Mouse (Mus musculus) layer of hippocampus, adult 18-20 months (tissue): ENCODE measurements around the gene Mansc1. TPM values are rescaled to one million over a fixed set of nuclear protein-coding genes. Genes with fewer than 3 reads are reported as not detected.

ENCODE experiments used
- DNase-seq, 2 experiments: peaks; one replicate each; pipeline ENCODE4 v3.0.0; 2022; ENCODE audit warnings: low spot score in 2 of 2
- total RNA-seq, 2 experiments: library from RNA; stranded (reverse); gene quantifications; 2 replicates each; pipeline ENCODE4 v1.2.3; 2021

The Mansc1 gene
- total RNA-seq, 2 experiments from 2014 or later: 8.2 to 8.8 TPM

GRCm38 (mm10) chr6:134601130-134601529, 31.2 kb downstream of the Mansc1 start:
- no peak for DNase-seq

- DNase-seq: no peak
Measured at GRCm38 (mm10) chr6:134599239-134599638, 33.0 kb downstream of the Mansc1 start.

- no peak for DNase-seq
Measured at GRCm38 (mm10) chr6:134597651-134598229, 34.5 kb downstream of the Mansc1 start.

GRCm38 (mm10) chr6:134594569-134595442, 37.5 kb downstream of the Mansc1 start:
- DNase-seq: no peak

GRCm38 (mm10) chr6:134591614-134592013, 40.7 kb downstream of the Mansc1 start:
- DNase-seq: no peak

GRCm38 (mm10) chr6:134586241-134586640, 46.0 kb downstream of the Mansc1 start:
- DNase-seq: no peak

- DNase-seq: no peak
Measured at GRCm38 (mm10) chr6:134584616-134585015, 47.7 kb downstream of the Mansc1 start.

GRCm38 (mm10) chr6:134582110-134582509, 50.2 kb downstream of the Mansc1 start:
- no peak for DNase-seq

GRCm38 (mm10) chr6:134579506-134579905, 52.8 kb downstream of the Mansc1 start:
- no peak for DNase-seq

- no peak for DNase-seq
Measured at GRCm38 (mm10) chr6:134578039-134578438, 54.2 kb downstream of the Mansc1 start.

GRCm38 (mm10) chr6:134575288-134575741, 57.0 kb downstream of the Mansc1 start:
- no peak for DNase-seq

GRCm38 (mm10) chr6:134567986-134568556, 64.2 kb downstream of the Mansc1 start:
- no peak for DNase-seq

GRCm38 (mm10) chr6:134566818-134567485, 65.3 kb downstream of the Mansc1 start, which contains the start of gene Lrp6:
Lrp6 (minus strand) TSS chr6:134566965.
- peak; percentile 63 to 82 for DNase-seq

- no peak for DNase-seq
Measured at GRCm38 (mm10) chr6:134566248-134566817, 66.0 kb downstream of the Mansc1 start.

- no peak for DNase-seq
Measured at GRCm38 (mm10) chr6:134565606-134566247, 66.6 kb downstream of the Mansc1 start.

GRCm38 (mm10) chr6:134564539-134564938, 67.7 kb downstream of the Mansc1 start:
- DNase-seq: no peak

GRCm38 (mm10) chr6:134559635-134560034, 72.7 kb downstream of the Mansc1 start:
- no peak for DNase-seq
